Mouse (Mus musculus) heart, postnatal 0 days (tissue): Measurements from ENCODE around the gene Kyat1.

ENCODE experiments used
- CTCF ChIP-seq: IDR thresholded peaks from 2 replicates; pipeline ENCODE4 v1.5.1; 2016; ENCODE audit warnings: antibody characterized with exemption, control low read depth, low read depth
- EP300 ChIP-seq: IDR thresholded peaks from 2 replicates; pipeline ENCODE4 v1.6.1; 2016; ENCODE audit warnings: antibody characterized with exemption, low read depth

GRCm38 (mm10) chr2:30216293-30216692 lies 10.6 kb upstream of the Kyat1 start:
- TF ChIP-seq CTCF (no peak), EP300 (no peak)
